Mouse (Mus musculus) small intestine, adult 2 months (tissue): Measurements from ENCODE around the gene Lrp11.

ENCODE experiments used
- CTCF ChIP-seq: fragments of 200-500 bp; IDR thresholded peaks from 2 replicates; pipeline ENCODE4 v1.5.1; 2012; ENCODE audit warnings: low read depth, mild to moderate bottlenecking, control low read depth, inconsistent platforms, low read length, moderate library complexity, mixed read lengths; ENCODE audit not compliant: insufficient replicate concordance, insufficient read length; ENCODE audit errors: extremely low read depth
- POLR2A ChIP-seq: fragments of 200-500 bp; IDR thresholded peaks from 2 replicates; pipeline ENCODE4 v1.6.1; 2012; ENCODE audit warnings: low read depth, mild to moderate bottlenecking, control low read depth, inconsistent platforms, low read length, moderate library complexity

- no peak for TF ChIP-seq POLR2A
- no peak for TF ChIP-seq CTCF
These were observed 6.6 kb upstream of the Lrp11 start for GRCm38 (mm10) chr10:7582891-7583557.
